Mouse (Mus musculus) gastrocnemius, postnatal 10 days (tissue): ENCODE results near the gene Npm1. TPM values are rescaled to one million over a fixed set of nuclear protein-coding genes. Genes with fewer than 3 reads are reported as not detected.

Source experiments
- DNase-seq: peaks from one replicate; pipeline ENCODE4 v3.0.0; 2021; ENCODE audit warnings: mixed read lengths
- long read RNA-seq, 2 experiments: library from polyadenylated mRNA; stranded (forward); transcript quantifications; one replicate each; pipeline ENCODE4 v2.0.0; 2021
- total RNA-seq, 2 experiments: library from RNA; stranded (reverse); gene quantifications; 2 replicates each; pipeline ENCODE4 v1.2.3; 2021

Gene Npm1
- total RNA-seq, result 100 to 1,000 TPM; 197 to 218 TPM
- long read RNA-seq, experiment 1, transcript Npm1-201 (11 exons, 1,633 nt), result major isoform, 116 of 137 reads
- long read RNA-seq, experiment 1, transcript Npm1-204 (10 exons, 1,157 nt), result minor isoform, 8 of 137 reads
- long read RNA-seq, experiment 1, partial matches to known transcripts, result 6 of 137 reads
- long read RNA-seq, experiment 1, other reads (novel, unspliced or antisense), result 7 of 137 reads
- long read RNA-seq, experiment 2, transcript Npm1-201 (11 exons, 1,633 nt), result major isoform, 118 of 125 reads
- long read RNA-seq, experiment 2, partial matches to known transcripts, result 2 of 125 reads
- long read RNA-seq, experiment 2, other reads (novel, unspliced or antisense), result 3 of 125 reads

- DNase-seq, result peak; percentile 99
These were observed at the start of gene Npm1 for GRCm38 (mm10) chr11:33162998-33163506. Gene Npm1 (minus strand): TSS chr11:33163206.

- no peak for DNase-seq
These were observed 44.4 kb upstream of the Npm1 start for GRCm38 (mm10) chr11:33207411-33207810.

GRCm38 (mm10) chr11:33204966-33205365 lies 42.0 kb upstream of the Npm1 start:
- DNase-seq, result no peak

GRCm38 (mm10) chr11:33204329-33204705 lies 41.3 kb upstream of the Npm1 start:
- DNase-seq, result no peak

GRCm38 (mm10) chr11:33203383-33204328 lies 40.6 kb upstream of the Npm1 start, which contains the start of gene Tlx3:
Gene Tlx3 (minus strand): TSS chr11:33203589.
- peak; percentile 30 for DNase-seq

- DNase-seq, result no peak
These were observed 40.0 kb upstream of the Npm1 start for GRCm38 (mm10) chr11:33202972-33203371.

- no peak for DNase-seq
These were observed 39.3 kb upstream of the Npm1 start for GRCm38 (mm10) chr11:33202296-33202695.

GRCm38 (mm10) chr11:33201626-33202010 lies 38.6 kb upstream of the Npm1 start:
- no peak for DNase-seq

GRCm38 (mm10) chr11:33200764-33201625 lies 38.0 kb upstream of the Npm1 start:
- peak; percentile 44 for DNase-seq

- peak; percentile 33 for DNase-seq
These were observed 37.1 kb upstream of the Npm1 start for GRCm38 (mm10) chr11:33199906-33200763.

- no peak for DNase-seq
These were observed 36.1 kb upstream of the Npm1 start for GRCm38 (mm10) chr11:33199117-33199514.

GRCm38 (mm10) chr11:33198351-33199116 lies 35.5 kb upstream of the Npm1 start:
- no peak for DNase-seq

- no peak for DNase-seq
These were observed 34.7 kb upstream of the Npm1 start for GRCm38 (mm10) chr11:33197673-33198072.

GRCm38 (mm10) chr11:33197133-33197514 lies 34.1 kb upstream of the Npm1 start:
- no peak for DNase-seq

GRCm38 (mm10) chr11:33196447-33197132 lies 33.6 kb upstream of the Npm1 start:
- no peak for DNase-seq

GRCm38 (mm10) chr11:33195531-33196446 lies 32.8 kb upstream of the Npm1 start:
- DNase-seq, result no peak

- DNase-seq, result no peak
These were observed 32.1 kb upstream of the Npm1 start for GRCm38 (mm10) chr11:33195061-33195460.

GRCm38 (mm10) chr11:33193695-33194094 lies 30.7 kb upstream of the Npm1 start:
- DNase-seq, result no peak
